Mouse (Mus musculus): ENCODE results near the gene Pex10.
"Not testable (repeated sequence)": the region's sequence is repeated elsewhere in the genome, so short reads cannot be mapped to it uniquely, and the experiment has no call there.

Pex10 gene

GRCm38 (mm10) chr4:155065970-155066833 lies 614 bp upstream of the Pex10 start:
- DNase-seq = peak; percentile 89

- no peak for DNase-seq
These were observed 1.6 kb downstream of the Pex10 start for GRCm38 (mm10) chr4:155068357-155068972.

GRCm38 (mm10) chr4:155069191-155069590 lies 2.4 kb downstream of the Pex10 start:
- DNase-seq = peak; percentile 63

GRCm38 (mm10) chr4:155070199-155070598 lies 3.4 kb downstream of the Pex10 start:
- DNase-seq = no peak

- DNase-seq = no peak
These were observed 4.1 kb downstream of the Pex10 start for GRCm38 (mm10) chr4:155070921-155071320.

GRCm38 (mm10) chr4:155074418-155074817 lies 7.6 kb downstream of the Pex10 start:
- peak; percentile 31 for DNase-seq

- no peak for DNase-seq
These were observed 8.3 kb downstream of the Pex10 start for GRCm38 (mm10) chr4:155075137-155075536.

GRCm38 (mm10) chr4:155075813-155076212 lies 9.0 kb downstream of the Pex10 start:
- no peak for DNase-seq

GRCm38 (mm10) chr4:155076677-155077076 lies 9.9 kb downstream of the Pex10 start:
- no peak for DNase-seq

- DNase-seq = not testable (repeated sequence)
These were observed 12.0 kb downstream of the Pex10 start for GRCm38 (mm10) chr4:155078808-155079207.

GRCm38 (mm10) chr4:155079666-155080065 lies 12.8 kb downstream of the Pex10 start:
- no peak for DNase-seq

- DNase-seq = no peak
These were observed 16.7 kb downstream of the Pex10 start for GRCm38 (mm10) chr4:155083553-155083952.

GRCm38 (mm10) chr4:155084351-155084750 lies 17.5 kb downstream of the Pex10 start:
- no peak for DNase-seq

- DNase-seq = no peak
These were observed 18.6 kb downstream of the Pex10 start for GRCm38 (mm10) chr4:155085206-155086107.

GRCm38 (mm10) chr4:155086108-155087024 lies 19.6 kb downstream of the Pex10 start, which contains the start of the genes Rer1 and Morn1:
Rer1 (minus strand) TSS chr4:155086382.
Morn1 (plus strand) TSS chr4:155086577.
- DNase-seq = peak; percentile 100

GRCm38 (mm10) chr4:155089241-155089640 lies 22.4 kb downstream of the Pex10 start:
- DNase-seq = no peak

- no peak for DNase-seq
These were observed 23.3 kb downstream of the Pex10 start for GRCm38 (mm10) chr4:155090147-155090546.

GRCm38 (mm10) chr4:155090688-155091449 lies 24.1 kb downstream of the Pex10 start:
- no peak for DNase-seq

- peak; percentile 93 for DNase-seq
These were observed 26.1 kb downstream of the Pex10 start for GRCm38 (mm10) chr4:155092718-155093430.

GRCm38 (mm10) chr4:155093431-155094149 lies 26.8 kb downstream of the Pex10 start:
- DNase-seq = peak; percentile 39
